Mouse (Mus musculus): ENCODE measurements at regions not wholly inside any gene's neighbourhood (a gene's known extent, or its start where the extent isn't known, plus 50 kb on each side); places are given as distances from the start of the nearest gene placed in this dataset.
A peak's percentile ranks its signal among the peaks of the same experiment; 100 is the strongest.

GRCm38 (mm10) chr9:11604381-11604780, 699.8 kb upstream of the Cntn5 start:
- H3K27ac ChIP-seq (replicated peaks; ENCODE audit: low read depth, low read length), result no peak overlapping the region
- H3K9me3 ChIP-seq (ENCODE audit: control insufficient read depth, low read length), result no peaks in the 10 kb centered on the region
- H3K4me3 ChIP-seq (ENCODE audit: low read depth, low read length), result no peak overlapping the region
- DNase-seq (ENCODE audit: low spot score), result no peak
- no peaks in the 10 kb centered on the region for H3K4me1 ChIP-seq (ENCODE audit: control insufficient read depth, insufficient read depth, low read length)
- H3K36me3 ChIP-seq (ENCODE audit: control insufficient read depth, insufficient read depth, low read length), result no peaks in the 10 kb centered on the region
- WGBS, result 93% methylated on average over 2 of the region's 2 CpGs
- no peak overlapping the region for H3K9ac ChIP-seq (ENCODE audit: low read depth, low read length)
- no peak overlapping the region for H3K4me2 ChIP-seq (ENCODE audit: low read depth, low read length)
- H3K27me3 ChIP-seq (replicated peaks; ENCODE audit: control insufficient read depth, insufficient read depth, low read length), result no peaks in the 10 kb centered on the region
- no peak for ATAC-seq (ENCODE audit: low read depth)

- H3K9me3 ChIP-seq (ENCODE audit: control insufficient read depth, low read length), result no peaks in the 10 kb centered on the region
- H3K9ac ChIP-seq (ENCODE audit: low read depth, low read length), result no peak overlapping the region
- H3K4me3 ChIP-seq (ENCODE audit: low read depth, low read length), result no peak overlapping the region
- H3K36me3 ChIP-seq (ENCODE audit: control insufficient read depth, insufficient read depth, low read length), result no peaks in the 10 kb centered on the region
- H3K4me1 ChIP-seq (ENCODE audit: control insufficient read depth, insufficient read depth, low read length), result no peaks in the 10 kb centered on the region
- no peak overlapping the region for H3K4me2 ChIP-seq (ENCODE audit: low read depth, low read length)
- WGBS, result 77% methylated on average over 3 of the region's 3 CpGs
- H3K27me3 ChIP-seq (replicated peaks; ENCODE audit: control insufficient read depth, insufficient read depth, low read length), result no peaks in the 10 kb centered on the region
- no peak overlapping the region for H3K27ac ChIP-seq (replicated peaks; ENCODE audit: low read depth, low read length)
- DNase-seq (ENCODE audit: low spot score), result no peak
- ATAC-seq (ENCODE audit: low read depth), result no peak
Observed at GRCm38 (mm10) chr9:11603884-11604283, 699.3 kb upstream of the Cntn5 start.

DNA sequence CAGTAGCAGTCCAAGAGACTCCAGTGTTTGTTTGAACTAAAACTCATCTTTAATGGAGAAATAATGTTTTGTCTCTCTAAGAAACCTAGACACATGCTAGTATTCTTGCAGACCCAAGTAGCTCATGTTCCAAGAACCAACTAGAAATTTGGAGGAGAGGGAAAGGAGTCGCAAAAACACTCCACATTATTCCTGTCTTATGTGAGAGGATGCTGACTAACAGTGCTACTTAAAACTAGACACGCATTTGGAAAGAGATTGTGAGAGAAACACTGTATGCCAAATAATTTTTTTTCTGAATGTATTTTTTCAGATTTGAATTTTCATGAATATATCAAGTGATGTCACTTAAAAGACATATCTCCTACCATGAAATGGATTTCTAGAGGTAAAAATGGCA, 698.3 kb upstream of the Cntn5 start:
- no peaks in the 10 kb centered on the region for H3K36me3 ChIP-seq (ENCODE audit: control insufficient read depth, insufficient read depth, low read length)
- no peak overlapping the region for H3K27ac ChIP-seq (replicated peaks; ENCODE audit: low read depth, low read length)
- no peak for ATAC-seq (ENCODE audit: low read depth)
- DNase-seq (ENCODE audit: low spot score), result no peak
- 74% methylated on average over 2 of the region's 2 CpGs for WGBS
- H3K9ac ChIP-seq (ENCODE audit: low read depth, low read length), result no peak overlapping the region
- H3K27me3 ChIP-seq (replicated peaks; ENCODE audit: control insufficient read depth, insufficient read depth, low read length), result no peaks in the 10 kb centered on the region
- no peak overlapping the region for H3K4me3 ChIP-seq (ENCODE audit: low read depth, low read length)
- H3K4me2 ChIP-seq (ENCODE audit: low read depth, low read length), result no peak overlapping the region
- H3K9me3 ChIP-seq (ENCODE audit: control insufficient read depth, low read length), result no peaks in the 10 kb centered on the region
- no peaks in the 10 kb centered on the region for H3K4me1 ChIP-seq (ENCODE audit: control insufficient read depth, insufficient read depth, low read length)

GRCm38 (mm10) chr9:11579011-11579410, 674.4 kb upstream of the Cntn5 start:
- ATAC-seq (ENCODE audit: low read depth) (no peak), DNase-seq (ENCODE audit: low spot score) (no peak)
- Histone ChIP-seq H3K27ac (replicated peaks; ENCODE audit: low read depth, low read length) (no peak overlapping the region), H3K4me1 (ENCODE audit: control insufficient read depth, insufficient read depth, low read length) (no peaks in the 10 kb centered on the region), H3K4me2 (ENCODE audit: low read depth, low read length) (no peak overlapping the region), H3K27me3 (replicated peaks; ENCODE audit: control insufficient read depth, insufficient read depth, low read length) (no peaks in the 10 kb centered on the region), H3K4me3 (ENCODE audit: low read depth, low read length) (no peak overlapping the region), H3K9me3 (ENCODE audit: control insufficient read depth, low read length) (no peaks in the 10 kb centered on the region), H3K9ac (ENCODE audit: low read depth, low read length) (no peak overlapping the region), H3K36me3 (ENCODE audit: control insufficient read depth, insufficient read depth, low read length) (no peaks in the 10 kb centered on the region)
- WGBS, result 87% methylated on average over 2 of the region's 2 CpGs

GRCm38 (mm10) chr9:11562885-11563284, 658.3 kb upstream of the Cntn5 start:
- DNase-seq (ENCODE audit: low spot score), result no peak
- no peaks in the 10 kb centered on the region for H3K9me3 ChIP-seq (ENCODE audit: control insufficient read depth, low read length)
- H3K4me2 ChIP-seq (ENCODE audit: low read depth, low read length), result no peak overlapping the region
- H3K4me1 ChIP-seq (ENCODE audit: control insufficient read depth, insufficient read depth, low read length), result no peaks in the 10 kb centered on the region
- no peaks in the 10 kb centered on the region for H3K36me3 ChIP-seq (ENCODE audit: control insufficient read depth, insufficient read depth, low read length)
- no peak overlapping the region for H3K27ac ChIP-seq (replicated peaks; ENCODE audit: low read depth, low read length)
- WGBS, result 60% methylated on average over 1 of the region's 1 CpGs
- no peaks in the 10 kb centered on the region for H3K27me3 ChIP-seq (replicated peaks; ENCODE audit: control insufficient read depth, insufficient read depth, low read length)
- H3K9ac ChIP-seq (ENCODE audit: low read depth, low read length), result no peak overlapping the region
- ATAC-seq (ENCODE audit: low read depth), result no peak
- no peak overlapping the region for H3K4me3 ChIP-seq (ENCODE audit: low read depth, low read length)

GRCm38 (mm10) chr9:11559384-11559783, 654.8 kb upstream of the Cntn5 start:
- H3K4me3 ChIP-seq (ENCODE audit: low read depth, low read length), result no peak overlapping the region
- ATAC-seq (ENCODE audit: low read depth) (no peak), DNase-seq (ENCODE audit: low spot score) (no peak)
- H3K4me2 ChIP-seq (ENCODE audit: low read depth, low read length), result no peak overlapping the region
- no peaks in the 10 kb centered on the region for H3K27me3 ChIP-seq (replicated peaks; ENCODE audit: control insufficient read depth, insufficient read depth, low read length)
- H3K4me1 ChIP-seq (ENCODE audit: control insufficient read depth, insufficient read depth, low read length), result no peaks in the 10 kb centered on the region
- 74% methylated on average over 1 of the region's 1 CpGs for WGBS
- H3K27ac ChIP-seq (replicated peaks; ENCODE audit: low read depth, low read length), result no peak overlapping the region
- H3K36me3 ChIP-seq (ENCODE audit: control insufficient read depth, insufficient read depth, low read length), result no peaks in the 10 kb centered on the region
- H3K9ac ChIP-seq (ENCODE audit: low read depth, low read length), result no peak overlapping the region
- H3K9me3 ChIP-seq (ENCODE audit: control insufficient read depth, low read length), result no peaks in the 10 kb centered on the region

GRCm38 (mm10) chr9:11513806-11514496, 609.4 kb upstream of the Cntn5 start:
- peak; percentile 89 for ATAC-seq (ENCODE audit: low read depth)

More at GRCm38 (mm10) chr9:11513806-11514496, 609.4 kb upstream of the Cntn5 start:
- Histone ChIP-seq H3K27me3 (replicated peaks; ENCODE audit: control insufficient read depth, insufficient read depth, low read length) (no peaks in the 10 kb centered on the region), H3K4me2 (ENCODE audit: low read depth, low read length) (no peak overlapping the region), H3K9me3 (ENCODE audit: control insufficient read depth, low read length) (no peaks in the 10 kb centered on the region), H3K4me3 (ENCODE audit: low read depth, low read length) (no peak overlapping the region), H3K27ac (replicated peaks; ENCODE audit: low read depth, low read length) (no peak overlapping the region), H3K9ac (ENCODE audit: low read depth, low read length) (no peak overlapping the region), H3K4me1 (ENCODE audit: control insufficient read depth, insufficient read depth, low read length) (no peaks in the 10 kb centered on the region), H3K36me3 (ENCODE audit: control insufficient read depth, insufficient read depth, low read length) (no peaks in the 10 kb centered on the region)
- WGBS, result 64% methylated on average over 11 of the region's 11 CpGs
- DNase-seq (ENCODE audit: low spot score), result peak; percentile 82
